Mouse (Mus musculus): ENCODE measurements around the gene Ctsg.
A peak's percentile ranks its signal among the peaks of the same experiment; 100 is the strongest.
"Not testable (repeated sequence)": the region's sequence is repeated elsewhere in the genome, so short reads cannot be mapped to it uniquely, and the experiment has no call there.

The Ctsg gene

DNA sequence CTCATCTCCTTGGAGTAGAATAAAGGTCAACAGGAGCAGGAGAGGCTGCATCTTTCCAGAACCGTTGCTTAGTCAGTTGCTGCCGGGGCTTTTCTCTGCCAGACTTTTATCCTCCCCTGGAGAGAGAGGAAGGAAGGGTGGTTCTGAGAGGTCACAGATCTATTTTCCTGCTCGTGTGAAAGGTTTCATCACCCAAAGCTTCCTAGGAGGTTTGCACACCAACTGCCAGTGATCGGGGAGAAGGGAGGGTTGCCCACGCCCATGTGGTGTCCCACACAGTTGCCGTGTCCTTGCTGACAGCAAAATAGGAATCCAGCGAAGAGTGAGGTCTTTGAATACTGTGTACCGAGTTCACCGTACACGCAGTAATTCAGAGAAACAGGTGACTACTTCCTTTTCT is at the start of gene Ctsg:
Ctsg (minus strand) TSS at position 189 of the 400 bp plus-strand sequence.
- DNase-seq, result no peak

DNA sequence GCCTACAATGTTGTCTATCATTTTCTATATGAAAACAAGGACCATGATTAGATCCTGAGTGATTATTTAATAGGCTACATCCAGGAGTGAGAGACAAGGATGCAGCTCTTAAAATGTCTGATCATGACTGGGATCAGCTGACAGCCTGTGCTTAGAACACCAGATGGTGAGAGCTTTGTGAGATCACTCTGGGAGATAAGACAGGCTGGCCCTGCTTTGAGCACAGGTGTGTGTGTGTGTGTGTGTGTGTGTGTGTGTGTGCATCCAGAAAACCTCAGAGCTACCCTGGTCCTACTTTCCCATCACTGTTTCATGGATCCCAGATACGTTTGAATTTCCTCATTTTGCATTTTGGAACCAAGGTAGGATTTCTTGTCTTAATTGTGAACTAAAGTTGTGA is 31.3 kb upstream of the Ctsg start:
- DNase-seq, result peak; percentile 30 to 39

DNA sequence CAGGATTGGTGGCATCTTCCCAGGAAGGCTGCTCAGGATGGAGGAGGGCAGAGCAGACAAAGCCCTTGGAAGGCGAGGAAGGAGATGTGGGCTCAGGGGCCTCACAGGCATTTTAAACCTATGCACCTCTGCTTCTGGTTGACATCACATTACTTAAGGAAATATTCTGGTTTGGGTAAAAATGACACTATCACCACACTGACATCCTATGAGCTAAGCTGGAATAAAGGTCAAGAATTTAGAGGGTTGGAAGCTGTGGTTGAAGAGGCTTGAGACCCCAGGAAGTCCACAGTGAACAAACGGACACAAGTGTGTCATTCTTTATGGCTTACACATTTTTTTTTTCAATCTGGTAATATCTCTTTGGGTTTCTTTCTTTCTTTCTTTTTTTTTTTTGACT is 30.1 kb upstream of the Ctsg start, which contains the start of gene Gzmd:
Gzmd (minus strand) TSS at position 101 of the 400 bp plus-strand sequence.
- not testable (repeated sequence) for DNase-seq

DNA sequence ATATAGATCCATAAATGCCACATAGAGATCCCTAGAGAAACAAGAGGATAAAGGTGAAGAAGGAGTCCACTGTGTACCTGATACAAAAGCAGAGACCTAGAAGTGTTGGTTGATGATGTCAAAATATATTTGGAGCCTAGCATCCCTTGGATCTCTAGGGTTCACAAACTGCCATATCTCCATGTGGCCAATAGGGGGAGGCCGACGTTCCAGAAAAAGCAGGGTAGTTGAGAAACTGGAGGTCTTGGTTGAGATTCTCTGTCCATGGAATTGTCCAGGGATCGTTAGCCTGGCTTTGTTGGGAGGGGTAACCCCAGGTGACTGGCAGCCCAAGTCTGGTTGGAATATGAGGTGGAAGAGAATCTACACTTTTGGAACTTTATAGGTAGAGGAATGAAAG is 26.0 kb upstream of the Ctsg start:
- DNase-seq, result no peak

DNA sequence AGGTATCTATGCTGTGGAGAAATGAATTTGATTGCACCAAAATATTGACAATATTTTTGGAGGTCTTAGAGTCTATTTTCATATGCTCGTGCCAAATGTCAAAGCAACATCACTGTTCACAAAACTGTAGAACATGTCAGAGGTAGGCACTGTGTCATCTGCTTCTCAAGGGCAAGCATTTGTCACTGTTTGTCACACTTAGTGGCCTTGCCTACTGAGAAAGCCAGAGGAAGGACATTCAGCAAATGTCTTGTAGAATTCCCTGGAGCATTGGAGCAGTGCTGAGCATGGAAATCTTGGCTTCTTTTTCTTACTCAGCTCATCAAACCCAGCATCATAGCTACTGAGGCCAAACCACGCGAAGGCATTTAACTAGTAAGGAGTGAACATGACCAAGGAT is 21.1 kb upstream of the Ctsg start:
- DNase-seq, result no peak

DNA sequence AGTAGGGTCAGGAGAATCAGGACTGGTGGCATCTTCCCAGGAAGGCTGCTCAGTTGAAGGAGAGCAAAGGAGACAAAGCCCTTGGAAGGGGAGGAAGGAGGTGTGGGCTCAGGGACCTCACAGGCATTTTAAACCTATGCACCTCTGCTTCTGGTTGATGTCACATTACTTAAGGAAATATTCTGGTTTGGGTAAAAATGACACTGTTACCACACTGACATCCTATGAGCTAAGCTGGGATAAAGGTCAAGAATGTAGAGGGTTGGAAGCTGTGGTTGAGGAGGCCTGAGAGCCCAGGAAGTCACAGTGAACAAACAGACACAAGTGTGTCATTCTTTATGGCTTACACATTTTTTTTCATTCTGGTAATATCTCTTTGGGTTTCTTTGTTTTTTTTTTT is 18.2 kb upstream of the Ctsg start, which contains the start of gene Gzme:
Gzme (minus strand) TSS at position 101 of the 400 bp plus-strand sequence.
- no peak for DNase-seq

DNA sequence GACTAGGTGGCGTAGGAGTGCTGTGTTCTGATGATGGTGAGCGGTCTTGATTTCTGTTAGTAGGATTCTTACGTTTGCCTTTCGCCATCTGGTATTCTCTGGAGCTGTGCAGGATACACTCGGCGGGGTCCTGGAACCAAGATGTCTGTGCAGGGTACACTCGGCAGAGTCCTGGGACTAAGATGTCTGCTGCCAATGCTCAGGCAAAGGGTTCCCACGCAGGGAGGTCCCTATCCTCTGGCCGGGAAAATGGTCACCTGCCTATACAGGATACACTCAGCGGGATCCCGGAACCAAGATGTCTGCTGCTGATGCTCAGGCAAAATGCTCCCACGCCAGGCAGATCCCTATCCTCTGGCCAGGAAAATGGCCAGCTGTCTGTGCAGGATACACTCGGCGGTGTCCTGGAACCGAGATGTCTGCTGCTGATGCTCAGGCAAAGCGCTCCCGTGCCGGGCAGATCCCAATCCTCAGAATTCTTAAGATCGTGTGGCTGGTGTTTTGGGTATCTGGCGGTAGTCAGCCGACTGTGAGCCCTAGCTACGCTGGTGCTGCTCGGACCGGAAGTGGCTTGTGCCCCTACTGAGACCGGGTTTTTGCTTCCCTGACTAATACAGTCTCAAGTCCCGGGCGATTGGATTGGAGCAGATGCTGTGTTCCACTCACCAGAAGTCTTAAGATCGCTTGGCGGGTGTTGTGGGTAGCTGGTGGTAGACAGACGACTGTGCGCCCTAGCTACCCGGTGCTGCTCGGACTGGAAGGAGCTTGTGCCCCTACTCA is 13.3 kb upstream of the Ctsg start:
- not testable (repeated sequence) for DNase-seq

DNA sequence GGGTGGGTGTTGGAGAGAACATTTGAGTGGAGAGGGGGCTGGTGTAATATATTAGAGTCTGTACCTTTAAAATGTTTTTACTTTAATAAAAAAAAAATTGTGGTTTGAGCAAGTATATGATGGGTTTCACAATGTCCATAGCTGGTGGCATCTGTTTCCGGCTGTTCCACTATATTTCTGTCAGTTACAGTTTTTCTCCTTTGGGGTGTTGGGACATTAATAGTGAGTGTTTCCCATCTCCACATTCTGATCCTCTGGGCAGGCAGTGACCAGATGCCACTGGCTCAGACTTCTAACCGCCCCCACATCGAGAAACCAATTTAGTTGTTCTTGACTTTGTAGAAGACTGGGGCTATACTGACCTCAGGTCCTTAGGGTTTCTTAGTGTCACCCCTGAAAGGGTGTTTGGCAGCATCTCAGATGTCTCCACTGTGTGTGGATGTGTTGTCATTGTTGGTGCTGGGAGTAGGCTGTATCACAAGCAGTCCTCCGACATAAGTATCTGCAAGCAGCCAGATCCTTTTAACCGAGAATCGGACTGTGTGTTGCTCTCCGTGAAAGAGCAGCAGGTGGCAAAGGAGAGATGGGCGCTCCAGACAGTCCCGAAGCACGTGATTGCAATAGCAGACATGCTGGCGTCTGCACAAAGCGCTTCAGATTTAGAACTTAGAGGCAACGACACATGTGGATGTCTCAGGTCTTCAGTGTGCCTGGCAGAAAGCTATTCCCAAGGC is 3.2 kb upstream of the Ctsg start:
- DNase-seq, result no peak

DNA sequence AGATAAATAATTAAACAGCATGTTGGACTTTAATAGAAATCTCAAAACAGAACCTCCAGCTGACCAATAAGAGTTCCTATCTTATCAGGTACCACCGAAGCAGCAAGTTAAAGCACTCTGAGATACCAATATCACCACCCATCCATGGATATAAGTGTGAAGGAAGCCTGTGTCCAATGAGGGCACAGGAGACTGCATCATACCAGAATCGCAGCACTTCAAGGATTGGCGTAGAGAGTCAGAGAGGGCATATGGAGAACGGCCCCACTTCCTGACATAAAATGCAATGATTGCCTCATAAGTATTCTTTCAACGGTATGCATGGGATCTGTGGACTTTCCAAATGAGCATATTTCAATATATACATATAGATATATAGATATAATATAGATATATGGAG is 2.6 kb upstream of the Ctsg start:
- no peak for DNase-seq

DNA sequence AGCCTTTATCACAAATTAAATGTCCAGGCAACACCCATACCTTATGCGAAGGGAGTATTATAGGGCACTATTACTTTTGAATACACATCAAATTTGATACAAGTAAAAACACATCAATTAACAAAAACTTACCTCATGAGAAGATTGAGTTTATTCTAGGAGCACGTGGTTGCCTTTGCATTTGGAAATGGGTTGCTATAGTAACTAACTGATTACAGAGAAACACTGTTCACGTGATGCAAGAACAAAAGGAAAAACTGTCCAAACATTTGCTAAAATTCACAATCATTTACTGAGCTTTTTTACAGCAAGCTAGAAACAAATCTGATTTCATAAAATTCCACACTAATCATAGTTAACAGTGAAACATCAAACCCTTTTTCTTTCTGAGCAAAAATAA is 1.1 kb upstream of the Ctsg start:
- no peak for DNase-seq

DNA sequence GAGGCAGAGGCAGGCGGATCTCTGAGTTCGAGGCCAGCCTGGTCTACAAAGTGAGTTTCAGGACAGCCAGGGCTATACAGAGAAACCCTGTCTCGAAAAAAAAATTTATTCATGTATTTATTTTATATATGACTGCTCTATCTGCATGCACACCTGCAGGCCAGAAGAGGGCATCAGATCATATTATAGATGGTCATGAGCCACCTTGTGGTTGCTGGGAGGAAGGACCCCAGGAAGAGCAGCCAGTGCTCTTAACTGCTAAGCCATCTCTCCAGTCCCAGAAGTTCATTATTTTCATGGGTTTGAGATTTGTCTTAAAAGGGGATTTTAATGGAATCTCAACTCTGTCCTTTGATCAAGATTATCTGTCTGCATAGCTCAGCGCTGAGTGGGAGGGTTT is 3.4 kb downstream of the Ctsg start:
- DNase-seq, result peak; percentile 32 to 47

DNA sequence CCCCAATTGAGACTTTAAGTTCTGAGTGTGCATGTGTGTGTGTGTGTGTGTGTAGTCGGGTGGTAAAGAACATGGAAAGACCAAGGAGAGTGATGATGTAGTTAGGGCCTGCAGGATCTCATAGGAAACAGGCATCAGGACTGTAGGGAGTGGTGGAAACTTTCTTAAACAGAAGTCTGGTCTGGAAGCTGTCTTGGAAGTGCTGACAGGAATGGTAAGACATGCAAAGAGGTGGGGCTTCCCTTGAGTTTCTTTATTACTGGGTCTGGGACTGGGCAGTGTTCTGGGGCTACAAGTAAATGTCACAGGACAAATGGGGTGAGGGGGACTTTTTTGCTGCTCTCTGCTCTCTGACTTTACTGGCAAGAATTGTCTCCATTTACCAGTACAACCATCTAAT is 4.8 kb downstream of the Ctsg start:
- no peak for DNase-seq

DNA sequence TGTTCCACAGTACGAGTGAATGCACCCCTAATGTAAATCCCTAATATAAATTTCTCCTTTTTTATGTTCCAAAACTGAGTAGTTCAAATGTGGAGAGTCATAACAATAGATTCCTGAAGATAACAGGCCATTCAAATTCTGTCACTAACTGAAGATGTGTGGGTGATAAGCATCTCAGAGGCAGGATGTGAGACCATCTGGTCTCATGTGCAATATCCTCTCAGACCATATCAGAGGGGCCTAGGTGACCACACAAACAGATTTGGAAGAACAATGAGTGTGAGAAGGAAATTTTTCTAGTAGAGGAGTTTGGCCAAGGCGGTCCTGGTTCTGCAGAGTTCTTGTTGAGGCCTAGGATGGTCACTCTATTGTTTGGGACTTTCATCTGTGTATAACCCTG is 9.0 kb downstream of the Ctsg start:
- DNase-seq, result no peak

DNA sequence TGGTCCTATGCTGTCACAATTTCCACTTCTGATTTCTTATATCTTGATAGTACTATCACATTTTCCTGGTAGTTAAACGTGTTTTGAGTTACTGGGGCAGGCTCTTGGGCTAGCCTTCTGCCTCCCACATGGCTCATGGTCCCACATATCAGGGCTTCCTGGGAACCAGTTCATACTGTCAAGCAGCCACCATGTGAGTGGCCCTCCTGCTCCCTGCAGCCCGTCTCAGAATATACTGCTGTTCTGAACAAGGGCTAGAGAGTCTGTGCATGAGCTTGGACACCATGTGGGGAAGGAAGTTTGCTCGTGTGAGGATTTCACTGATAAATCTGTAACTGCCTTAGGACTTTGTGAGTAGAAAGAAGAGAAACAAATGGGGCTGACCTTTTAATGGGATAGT is 15.7 kb downstream of the Ctsg start:
- no peak for DNase-seq

DNA sequence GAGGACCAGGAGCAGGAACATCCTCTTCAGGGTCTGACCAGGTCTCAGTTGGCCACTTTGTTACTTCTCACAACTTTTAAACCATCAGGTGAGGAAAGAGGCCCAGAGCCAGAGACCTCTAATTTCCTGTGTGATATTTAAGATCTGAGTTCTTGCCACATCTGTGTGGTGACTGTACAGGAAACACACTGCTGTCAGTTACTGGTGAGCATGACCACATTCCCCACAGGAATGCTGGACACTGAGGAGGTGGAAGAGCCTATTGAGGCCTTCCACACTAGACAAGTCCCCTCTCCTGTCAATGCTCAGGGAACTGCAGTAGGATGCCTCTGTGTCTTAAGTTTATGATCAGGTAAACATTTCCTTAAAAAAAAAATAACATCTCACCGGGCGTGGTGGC is 17.2 kb downstream of the Ctsg start, which contains the start of gene Mcpt8:
Mcpt8 (minus strand) TSS at position 107 of the 400 bp plus-strand sequence.
- no peak for DNase-seq

DNA sequence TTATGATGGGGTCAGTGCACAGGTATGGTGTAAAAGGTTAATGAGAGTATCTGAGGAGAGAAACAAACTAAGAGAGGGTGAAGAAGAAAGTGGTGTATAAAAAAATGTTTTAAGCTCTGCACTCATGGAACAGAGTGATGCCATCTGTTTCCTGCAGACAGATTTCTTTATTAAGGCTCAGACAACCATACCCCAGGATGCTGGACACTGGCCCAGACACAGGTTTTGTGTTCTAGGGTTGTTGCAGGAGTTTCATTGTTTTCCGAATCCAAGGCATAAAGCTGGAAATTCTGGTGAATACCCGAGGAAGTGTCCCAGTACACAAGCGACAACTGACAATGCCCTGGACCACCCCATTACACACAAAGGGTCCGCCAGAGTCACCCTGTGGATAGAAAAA is 20.4 kb downstream of the Ctsg start:
- peak; percentile 62 to 79 for DNase-seq

DNA sequence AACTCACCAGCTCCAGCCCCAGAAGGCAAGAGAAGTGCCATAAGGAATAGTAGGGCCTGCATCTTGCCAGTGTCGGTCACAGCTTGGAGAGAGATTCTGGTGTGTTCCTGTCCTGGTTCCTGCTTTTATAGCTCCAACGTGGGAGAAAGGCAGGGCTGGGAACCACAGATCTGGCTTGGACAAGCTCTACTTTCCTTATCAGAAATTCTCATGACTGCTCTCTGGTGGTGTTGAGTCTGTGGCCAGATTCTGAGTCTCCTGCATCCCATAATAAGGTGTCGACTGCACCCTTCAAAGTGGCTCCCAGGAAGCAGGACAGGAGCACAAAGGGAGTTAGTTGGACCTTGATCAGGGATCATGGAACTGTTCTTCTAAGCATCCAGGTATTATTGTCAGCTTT is 40.2 kb downstream of the Ctsg start, which contains the start of gene Mcpt4:
Mcpt4 (minus strand) TSS at position 101 of the 400 bp plus-strand sequence.
- not testable (repeated sequence) for DNase-seq

DNA sequence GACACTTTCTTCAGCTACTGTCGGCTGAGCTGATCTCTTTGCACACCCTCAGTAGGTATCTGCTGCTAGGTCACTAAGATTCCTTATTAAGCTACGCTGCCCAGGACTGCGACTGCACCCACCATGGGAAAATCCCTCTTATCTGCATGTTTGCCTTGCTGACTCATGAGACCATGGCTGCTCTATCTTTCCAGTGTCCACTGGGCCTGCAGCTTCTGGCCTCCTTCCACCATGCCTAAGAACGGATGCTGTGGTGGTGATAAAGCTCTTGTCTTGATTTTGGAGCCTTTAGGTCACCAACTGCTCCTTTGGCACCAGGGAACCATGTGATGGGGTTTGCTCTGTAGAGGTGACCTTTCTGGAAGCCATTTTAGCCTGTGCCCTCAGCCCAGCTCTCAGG is 44.7 kb downstream of the Ctsg start:
- no peak for DNase-seq

DNA sequence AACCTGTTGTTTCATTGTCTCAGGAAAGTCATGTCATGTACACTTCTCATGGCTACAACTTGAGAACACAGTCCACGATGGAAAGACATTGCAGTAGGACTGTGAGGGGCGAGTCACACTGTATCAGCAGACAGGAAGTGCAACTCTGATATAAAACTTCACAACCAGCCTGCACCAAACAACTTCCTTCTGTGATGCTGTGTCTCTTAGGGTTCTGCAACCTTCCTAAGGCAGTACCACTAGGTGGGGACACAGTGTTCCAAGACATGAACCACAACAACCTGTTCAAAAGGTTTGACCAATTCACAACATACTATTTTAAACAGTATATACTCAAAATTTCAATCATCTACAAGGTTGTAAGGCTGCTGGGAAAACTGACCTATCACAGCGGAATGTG is 47.0 kb downstream of the Ctsg start:
- DNase-seq, result no peak

All from cerebellum, postnatal 10 days (tissue).